In the genomic region with DNA sequence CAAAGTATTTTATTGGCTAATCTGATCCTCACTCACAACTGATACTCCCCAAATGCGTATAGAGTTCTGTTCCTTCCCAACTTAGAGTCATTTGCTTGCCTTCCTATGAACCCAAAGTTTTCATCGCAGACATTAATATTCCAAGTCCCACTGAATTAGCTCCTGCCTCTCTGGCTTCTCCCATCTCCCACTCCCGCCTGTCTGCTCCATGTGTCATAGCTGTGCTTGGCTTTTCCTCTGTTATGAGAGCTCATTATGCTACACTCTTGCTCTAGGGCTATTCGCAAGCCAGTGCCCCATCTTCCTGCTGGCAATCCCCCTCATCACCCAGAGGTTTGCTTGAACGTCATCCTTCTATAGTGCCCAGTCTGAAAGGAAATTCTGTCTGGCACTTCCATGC, we compare ENCODE assay signal across 13 mouse cellular contexts.
"Had no signal": no experiment of that assay in that cellular context is flagged by ENCODE, and none has a peak within 500 bp of the region (broad histone marks: within the 10 kb centered on the region; RNA-seq: fewer than 3 reads in every experiment).

No protein-coding gene starts in this region.

- DNase-seq: lung, adult 18-20 months; lung, embryonic 14.5 days; lung, postnatal 10 days; lung, postnatal 4 days; midbrain, embryonic 14.5 days; retina, postnatal 1 day; right cerebral cortex, adult 18-20 months; right cerebral cortex, postnatal 25 days; right cerebral cortex, postnatal 4 days; spleen, adult 18-20 months; thymus, adult 18-20 months; thymus, postnatal 14 days; thymus, postnatal 36 days had no signal
